Mouse (Mus musculus) heart, adult 2 months (tissue): Measurements from ENCODE around the gene Mlip. TPM values are rescaled to one million over a fixed set of nuclear protein-coding genes. Genes with fewer than 3 reads are reported as not detected.
"Not testable (repeated sequence)": the region's sequence is repeated elsewhere in the genome, so short reads cannot be mapped to it uniquely, and the experiment has no call there.

Source experiments
- DNase-seq, 2 experiments: peaks; one replicate each; pipeline ENCODE4 v3.0.0; 2021
- H3K27ac ChIP-seq: fragments of 200-600 bp; 2 replicates; pipeline ENCODE4 v1.8.1; 2022
- H3K27me3 ChIP-seq: fragments of 200-500 bp; 2 replicates; pipeline ENCODE4 v1.6.1; 2012; ENCODE audit warnings: mild to moderate bottlenecking, low read length, inconsistent platforms, mixed read lengths; ENCODE audit not compliant: control insufficient read depth, insufficient read depth
- H3K36me3 ChIP-seq: fragments of 200-500 bp; 2 replicates; pipeline ENCODE4 v1.6.1; 2012; ENCODE audit warnings: low read length, inconsistent platforms; ENCODE audit not compliant: control insufficient read depth, insufficient read depth
- H3K4me1 ChIP-seq: fragments of 200-500 bp; 2 replicates; pipeline ENCODE4 v1.6.1; 2011; ENCODE audit warnings: low read length; ENCODE audit not compliant: control insufficient read depth, insufficient read depth
- H3K4me3 ChIP-seq: fragments of 200-600 bp; 2 replicates; pipeline ENCODE4 v1.8.1; 2022
- H3K79me2 ChIP-seq: fragments of 200-500 bp; replicated peaks from 2 replicates; pipeline ENCODE4 v1.6.1; 2012; ENCODE audit warnings: mild to moderate bottlenecking, inconsistent platforms, low read length, moderate library complexity, mixed read lengths; ENCODE audit not compliant: control insufficient read depth, insufficient read depth
- H3K9ac ChIP-seq: fragments of 200-500 bp; 2 replicates; pipeline ENCODE4 v1.6.1; 2012; ENCODE audit warnings: low read depth, mild to moderate bottlenecking, control low read depth, inconsistent platforms, low read length, mixed read lengths
- CTCF ChIP-seq: fragments of 200-600 bp; IDR thresholded peaks from 2 replicates; pipeline ENCODE4 v1.8.1; 2022; ENCODE audit warnings: antibody characterized with exemption, mild to moderate bottlenecking, moderate library complexity
- EP300 ChIP-seq: fragments of 200-500 bp; IDR thresholded peaks from 2 replicates; pipeline ENCODE4 v1.6.1; 2011; ENCODE audit warnings: low read depth, low read length, control low read depth; ENCODE audit not compliant: insufficient read depth
- POLR2A ChIP-seq: fragments of 200-500 bp; IDR thresholded peaks from 2 replicates; pipeline ENCODE4 v1.6.1; 2011; ENCODE audit warnings: mild to moderate bottlenecking, low read depth, low read length, control low read depth; ENCODE audit not compliant: insufficient read depth
- WGBS: fragments of 180-500 bp; shearing (Covaris S2); methylation state at CpG from one replicate; pipeline ENCODE4 v1.1.7; 2018; 5-methylcytosine and 5-hydroxymethylcytosine counted together
- intact Hi-C: fragments of 180-260 bp; cut with DNase I; formaldehyde crosslinking; loops from one replicate; pipeline ENCODE4 v1.15.1; 2025
- polyA plus RNA-seq: library from polyadenylated mRNA; depleted of rRNA; stranded (reverse); fragments of >200 nt; gene quantifications from 2 replicates; pipeline ENCODE4 v1.2.3, GENCODE M21; 2012
- total RNA-seq, 2 experiments: library from RNA; stranded (reverse); gene quantifications; 2 replicates each; pipeline ENCODE4 v1.2.3; 2021

The Mlip gene
- total and polyA plus RNA-seq, 3 experiments, result 110 to 148 (median 128) TPM

DNA sequence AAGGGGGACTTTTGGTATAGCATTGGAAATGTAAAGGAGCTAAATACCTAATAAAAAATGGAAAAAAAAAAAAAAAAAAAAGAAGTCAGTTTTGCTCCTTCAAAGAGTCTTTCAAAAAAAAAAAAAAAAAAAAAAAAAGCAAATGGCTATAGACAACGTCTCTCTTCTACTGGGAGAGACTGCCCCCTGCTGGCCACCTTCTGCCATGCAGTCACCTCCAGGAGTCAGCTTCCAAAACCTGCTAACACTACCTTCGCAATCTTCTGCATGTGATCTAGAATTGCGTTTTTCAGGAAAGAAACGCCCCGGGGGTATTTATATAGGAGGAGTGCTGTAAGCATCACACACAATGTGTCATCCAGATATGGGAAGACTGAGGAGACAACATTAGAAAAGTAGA lies 26.9 kb upstream of the Mlip start:
- no peaks in the 10 kb centered on the region for H3K4me1 ChIP-seq
- 35% methylated on average over 5 of the region's 5 CpGs for WGBS
- H3K79me2 ChIP-seq, result no peaks in the 10 kb centered on the region
- no peak for TF ChIP-seq EP300
- TF ChIP-seq CTCF, result peak; percentile 63
- no peak overlapping the region for H3K27ac ChIP-seq
- H3K27me3 ChIP-seq, result no peaks in the 10 kb centered on the region; the same call in 1 of the 2 replicates
- H3K36me3 ChIP-seq, result no peaks in the 10 kb centered on the region
- peak; percentile 19 to 56 for DNase-seq
- no peak overlapping the region for H3K4me3 ChIP-seq
- intact Hi-C loops, result loop anchor here (5.0 to 10.0 kb wide), 3 partner anchors 255 to 1115 kb away; no protein-coding TSS in a partner anchor
- no peak overlapping the region for H3K9ac ChIP-seq

DNA sequence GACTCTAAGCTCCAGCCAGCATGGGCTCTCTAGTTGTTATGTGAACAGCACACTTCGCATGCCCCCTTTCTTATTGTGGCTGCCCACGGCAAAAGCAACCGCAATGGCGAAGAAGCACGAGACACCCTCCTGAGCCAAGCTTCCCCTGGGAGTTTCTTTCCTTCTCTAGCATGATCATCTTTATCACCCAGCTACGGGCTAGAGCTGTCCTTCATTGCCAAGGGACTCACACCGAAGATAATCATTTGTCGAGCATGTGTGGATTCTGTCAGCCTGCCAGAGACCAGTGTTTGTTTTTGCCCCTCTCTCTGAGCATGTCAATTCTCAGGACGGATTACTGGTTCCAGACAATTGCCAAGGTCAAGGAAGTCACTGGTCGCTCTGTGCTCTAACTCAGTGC lies 24.9 kb upstream of the Mlip start:
- Histone ChIP-seq H3K4me1 (no peaks in the 10 kb centered on the region), H3K4me3 (no peak overlapping the region), H3K9ac (no peak overlapping the region), H3K27ac (no peak overlapping the region), H3K36me3 (no peaks in the 10 kb centered on the region), H3K79me2 (no peaks in the 10 kb centered on the region), H3K27me3 (no peaks in the 10 kb centered on the region; the same call in 1 of the 2 replicates)
- no peak for DNase-seq
- TF ChIP-seq EP300 (no peak), CTCF (no peak), POLR2A (no peak)
- WGBS, result 29% methylated on average over 10 of the region's 10 CpGs
- intact Hi-C loops, result loop anchor here (2.0 to 10.0 kb wide), 2 partner anchors 253 to 387 kb away; no protein-coding TSS in a partner anchor

DNA sequence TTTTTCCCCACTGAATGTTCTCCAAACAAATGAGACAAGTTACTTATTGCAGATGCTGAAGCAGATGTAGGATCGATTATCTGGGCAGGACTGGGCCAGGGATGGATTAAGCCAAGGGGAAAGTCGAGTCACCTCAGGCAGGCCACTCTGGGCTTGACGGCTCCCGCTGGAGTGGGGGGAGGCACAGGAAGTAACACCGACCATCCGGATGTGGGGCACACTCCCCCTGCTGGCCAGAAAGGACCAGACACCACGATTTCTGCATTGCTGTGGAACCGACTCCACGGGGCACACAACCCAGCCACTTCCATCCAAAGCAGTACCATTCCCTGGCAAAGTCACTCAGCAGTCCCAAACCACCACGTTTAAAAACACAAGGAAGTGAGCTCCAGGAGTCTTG lies 24.3 kb upstream of the Mlip start:
- TF ChIP-seq EP300, result no peak
- TF ChIP-seq CTCF, result peak; percentile 63
- TF ChIP-seq POLR2A, result no peak
- no peaks in the 10 kb centered on the region for H3K79me2 ChIP-seq
- no peaks in the 10 kb centered on the region for H3K4me1 ChIP-seq
- WGBS, result 49% methylated on average over 10 of the region's 10 CpGs
- no peak overlapping the region for H3K9ac ChIP-seq
- peak; percentile 26 to 33 for DNase-seq
- intact Hi-C loops, result loop anchor here (2.0 to 10.0 kb wide), 2 partner anchors 252 to 386 kb away; no protein-coding TSS in a partner anchor
- no peaks in the 10 kb centered on the region for H3K36me3 ChIP-seq
- H3K27me3 ChIP-seq, result no peaks in the 10 kb centered on the region; the same call in 1 of the 2 replicates
- no peak overlapping the region for H3K4me3 ChIP-seq
- H3K27ac ChIP-seq, result no peak overlapping the region

DNA sequence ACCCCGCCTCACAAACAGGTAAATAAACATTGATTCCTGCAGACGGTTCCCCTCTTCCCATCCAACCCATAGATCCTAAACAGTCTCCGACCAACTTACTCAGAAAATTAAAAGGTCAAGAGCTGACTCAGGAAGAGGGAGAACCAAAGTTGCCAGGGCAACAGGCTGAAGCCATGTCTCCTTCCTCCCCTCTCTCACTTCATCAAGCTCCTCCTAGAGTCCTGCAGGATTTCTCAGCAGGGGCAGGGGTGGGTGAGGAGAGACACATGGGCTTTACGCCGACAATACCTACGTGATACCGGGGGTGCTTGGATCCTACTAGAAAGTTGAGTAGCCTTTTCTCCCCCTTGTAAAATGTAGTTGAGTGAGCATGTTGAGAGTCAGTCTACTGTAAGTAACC lies 23.8 kb upstream of the Mlip start:
- Histone ChIP-seq H3K4me1 (no peaks in the 10 kb centered on the region), H3K36me3 (no peaks in the 10 kb centered on the region), H3K27me3 (no peaks in the 10 kb centered on the region; the same call in 1 of the 2 replicates), H3K4me3 (no peak overlapping the region), H3K27ac (no peak overlapping the region), H3K79me2 (no peaks in the 10 kb centered on the region), H3K9ac (no peak overlapping the region)
- TF ChIP-seq CTCF, result no peak
- no peak for TF ChIP-seq POLR2A
- TF ChIP-seq EP300, result no peak
- DNase-seq, result no peak
- WGBS, result 88% methylated on average over 7 of the region's 7 CpGs
- intact Hi-C loops, result loop anchor here (2.0 to 10.0 kb wide), 2 partner anchors 252 to 386 kb away; no protein-coding TSS in a partner anchor

DNA sequence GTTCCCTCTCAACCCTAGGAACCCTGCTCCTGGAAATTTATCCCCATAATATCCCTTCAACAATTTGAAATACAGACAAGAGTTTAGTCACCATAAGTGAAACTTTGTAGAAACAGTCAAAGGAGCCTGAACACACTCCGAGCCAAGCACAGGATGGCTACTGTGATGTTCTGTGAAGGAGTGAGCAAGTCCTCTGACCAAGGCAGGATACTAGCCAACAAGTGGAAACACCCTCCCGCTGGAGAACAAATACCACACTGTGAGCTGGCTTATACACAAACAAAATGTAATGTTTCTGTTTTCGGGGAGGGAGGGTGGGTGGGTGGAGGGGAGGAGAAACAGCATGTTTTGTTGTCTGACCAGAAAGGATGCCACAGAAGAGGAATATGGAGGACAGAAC lies 17.9 kb upstream of the Mlip start:
- DNase-seq, result no peak
- intact Hi-C loops, result loop anchor here (10.0 kb wide), 1 partner anchor 246 kb away; no protein-coding TSS in a partner anchor
- no peaks in the 10 kb centered on the region for H3K4me1 ChIP-seq

DNA sequence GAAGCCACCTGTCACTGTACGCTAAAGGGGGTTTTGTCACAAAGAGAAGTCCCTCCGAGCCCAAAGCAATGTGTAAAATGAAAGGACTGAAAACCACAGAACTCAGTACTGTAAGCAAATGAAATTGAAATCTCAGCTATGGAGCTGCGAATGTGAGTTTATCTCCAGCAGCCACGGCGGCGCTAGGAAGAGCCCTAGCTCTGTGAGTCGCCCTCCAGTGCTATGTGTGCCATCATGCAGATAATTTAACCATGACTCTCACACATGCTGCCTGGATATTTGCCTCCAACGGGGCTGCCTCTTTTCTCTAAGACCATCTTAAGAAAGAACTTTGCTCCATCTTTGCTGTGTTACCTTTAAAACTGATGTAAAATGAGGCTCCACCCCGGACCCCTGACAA lies 16.5 kb upstream of the Mlip start:
- DNase-seq, result no peak
- intact Hi-C loops, result no loop called here
- Histone ChIP-seq H3K27ac (no peak overlapping the region), H3K36me3 (no peaks in the 10 kb centered on the region), H3K4me3 (no peak overlapping the region), H3K9ac (no peak overlapping the region; the same call in 1 of the 2 replicates), H3K27me3 (no peaks in the 10 kb centered on the region), H3K4me1 (no peaks in the 10 kb centered on the region), H3K79me2 (no peaks in the 10 kb centered on the region)
- WGBS, result 57% methylated on average over 9 of the region's 9 CpGs
- TF ChIP-seq CTCF (peak; percentile 38), POLR2A (no peak)

More for the DNA sequence above, 17.9 kb upstream of the Mlip start:
- no peaks in the 10 kb centered on the region for H3K36me3 ChIP-seq
- WGBS, result 60% methylated on average over 3 of the region's 3 CpGs
- no peak overlapping the region for H3K4me3 ChIP-seq
- H3K27me3 ChIP-seq, result no peaks in the 10 kb centered on the region
- H3K27ac ChIP-seq, result no peak overlapping the region
- H3K79me2 ChIP-seq, result no peaks in the 10 kb centered on the region
- no peak overlapping the region for H3K9ac ChIP-seq
- TF ChIP-seq POLR2A (no peak), EP300 (no peak), CTCF (no peak)

DNA sequence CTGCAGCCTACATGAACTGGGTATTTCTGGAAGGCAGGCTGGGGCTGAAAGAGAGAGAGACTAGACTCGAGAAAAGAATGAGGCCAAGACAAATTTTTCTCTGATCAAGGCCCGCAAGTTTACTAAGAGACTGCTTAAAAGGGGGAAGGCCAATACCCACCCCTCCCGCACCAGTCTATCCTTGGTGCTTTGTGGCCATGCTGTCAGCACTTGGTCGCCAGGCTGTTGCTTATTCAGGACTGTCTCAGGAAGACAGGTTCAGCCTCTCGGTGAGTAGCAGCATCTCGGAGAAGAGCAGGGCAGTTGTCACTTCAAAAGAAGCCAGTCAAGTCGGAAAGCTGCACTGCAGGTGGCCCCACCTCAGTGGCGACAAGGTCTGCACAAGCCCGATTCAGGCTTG lies 11.9 kb upstream of the Mlip start:
- H3K27me3 ChIP-seq, H3K4me1 ChIP-seq, H3K27ac ChIP-seq, DNase-seq, intact Hi-C loops, H3K9ac ChIP-seq, H3K4me3 ChIP-seq, H3K79me2 ChIP-seq, H3K36me3 ChIP-seq: not testable (repeated sequence)
- WGBS, result 75% methylated on average over 9 of the region's 9 CpGs
